Mouse (Mus musculus) cerebellum, adult 2 months (tissue): ENCODE measurements around the gene Gm26920. TPM values are rescaled to one million over a fixed set of nuclear protein-coding genes. Genes with fewer than 3 reads are reported as not detected.
"Not testable (repeated sequence)": the region's sequence is repeated elsewhere in the genome, so short reads cannot be mapped to it uniquely, and the experiment has no call there.

Experiments used
- DNase-seq, 2 experiments: peaks; one replicate each; pipeline ENCODE4 v3.0.0; 2021
- H3K27ac ChIP-seq: fragments of 200-500 bp; 2 replicates; pipeline ENCODE4 v1.5.1; 2012; ENCODE audit warnings: low read length, control low read depth, inconsistent platforms; ENCODE audit not compliant: insufficient read depth
- H3K27me3 ChIP-seq: fragments of 200-500 bp; 2 replicates; pipeline ENCODE4 v1.6.1; 2012; ENCODE audit warnings: inconsistent platforms, mild to moderate bottlenecking, low read length, moderate library complexity; ENCODE audit not compliant: control insufficient read depth, insufficient read depth
- H3K4me1 ChIP-seq: fragments of 200-500 bp; 2 replicates; pipeline ENCODE4 v1.6.1; 2011; ENCODE audit warnings: low read length; ENCODE audit not compliant: control insufficient read depth, insufficient read depth
- H3K4me3 ChIP-seq: fragments of 200-500 bp; replicated peaks from 2 replicates; pipeline ENCODE3; 2011; ENCODE audit warnings: mild to moderate bottlenecking, low read depth, low read length, control low read depth; ENCODE audit not compliant: insufficient read depth
- CTCF ChIP-seq: fragments of 200-500 bp; IDR thresholded peaks from 2 replicates; pipeline ENCODE4 v1.5.1; 2011; ENCODE audit warnings: low read depth, mild to moderate bottlenecking, control low read depth, low read length, moderate library complexity, borderline replicate concordance; ENCODE audit not compliant: insufficient read depth
- POLR2A ChIP-seq: fragments of 200-500 bp; IDR thresholded peaks from 2 replicates; pipeline ENCODE4 v1.6.1; 2011; ENCODE audit warnings: low read length, control low read depth, borderline replicate concordance; ENCODE audit not compliant: insufficient read depth
- WGBS: fragments of 180-500 bp; shearing (Covaris S2); methylation state at CpG from one replicate; pipeline ENCODE4 v1.1.7; 2018; 5-methylcytosine and 5-hydroxymethylcytosine counted together
- polyA plus RNA-seq: library from polyadenylated mRNA; depleted of rRNA; stranded (reverse); fragments of >200 nt; gene quantifications from 2 replicates; pipeline ENCODE4 v1.2.3, GENCODE M21; 2012; rRNA removed

Gene Gm26920
- 0.27 and 0.65 TPM in 2 replicates for polyA plus RNA-seq

DNA sequence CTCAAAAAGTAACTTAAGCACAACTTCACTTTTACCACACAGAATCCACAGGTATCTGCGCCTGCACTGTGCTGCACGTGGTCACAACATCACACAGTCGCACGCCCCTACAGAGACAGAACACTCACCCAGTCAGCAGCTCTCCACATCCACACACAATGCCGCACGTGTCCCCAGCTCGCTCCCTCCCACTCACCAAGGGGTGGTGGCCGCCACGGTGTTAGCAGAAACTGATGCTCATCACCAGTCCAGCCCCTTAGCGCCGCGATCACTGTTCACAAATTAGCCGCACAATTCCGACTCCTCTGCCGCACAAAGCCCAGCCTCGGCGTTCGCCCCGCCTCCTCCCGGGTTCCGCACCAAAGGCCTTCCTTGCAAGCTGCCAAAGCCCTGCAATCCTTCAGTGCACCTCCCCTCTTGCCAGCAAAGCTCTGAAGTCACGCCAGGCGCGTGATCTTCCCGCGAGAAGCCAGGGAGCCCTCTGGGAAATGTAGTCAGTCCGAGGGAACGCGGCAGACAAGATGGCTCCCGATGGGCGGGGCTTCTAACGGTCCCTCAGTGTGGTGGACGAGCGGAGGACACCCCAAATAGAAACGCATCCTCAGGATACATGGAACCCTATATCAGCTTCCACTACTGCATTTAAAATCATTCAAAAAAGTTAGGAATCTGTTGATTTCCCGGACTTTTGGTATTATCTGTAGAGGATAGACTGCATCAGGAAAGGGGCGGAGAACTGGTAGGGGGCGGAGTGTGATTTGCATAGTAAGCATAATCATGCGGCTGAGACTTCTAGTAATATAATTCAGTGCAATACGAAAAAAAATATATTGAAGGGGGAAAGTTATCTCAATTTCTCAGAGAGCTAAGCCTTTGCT lies at the start of gene Gm26920, which contains the start of gene Zfp566:
Gm26920 (minus strand) TSS at position 319 of the 878 bp plus-strand sequence.
Zfp566 (minus strand) TSS at position 436 of the 878 bp plus-strand sequence.
- Histone ChIP-seq H3K4me1 (peaks cover 5% of the 10 kb centered on the region; the same call in 1 of the 2 replicates), H3K27ac (peak within 1 kb of the TSS; percentile 64), H3K27me3 (no peaks in the 10 kb centered on the region), H3K4me3 (peak within 1 kb of the TSS; percentile 78)
- TF ChIP-seq CTCF (no peak), POLR2A (peak; percentile 68; the same call in 1 of the 2 replicates)
- under 1% methylated on average over 40 of the region's 40 CpGs for WGBS
- DNase-seq, result peak; percentile 97 to 98

DNA sequence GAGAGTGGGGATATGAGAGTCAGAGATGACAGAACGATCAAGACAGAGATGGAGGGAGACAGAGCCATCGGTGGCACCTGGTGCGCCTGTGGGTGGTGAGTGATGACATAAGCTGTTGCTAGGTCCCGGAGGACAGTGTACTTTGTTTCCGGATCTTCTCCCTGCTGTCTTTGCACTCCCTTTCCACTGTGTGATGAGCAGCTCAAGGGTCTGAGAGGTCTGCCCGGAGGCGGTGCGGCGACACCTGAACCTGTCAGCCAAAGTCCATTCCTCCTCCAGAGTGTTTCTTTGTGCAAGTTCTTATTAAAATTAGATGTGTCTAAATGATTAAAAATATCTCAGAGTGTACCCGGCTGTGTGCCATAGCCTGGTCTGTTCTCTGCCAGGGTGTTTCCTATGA lies 46.6 kb upstream of the Gm26920 start:
- Histone ChIP-seq H3K4me3 (no peak overlapping the region), H3K27ac (no peak overlapping the region), H3K4me1 (no peaks in the 10 kb centered on the region), H3K27me3 (no peaks in the 10 kb centered on the region)
- no peak for TF ChIP-seq CTCF
- TF ChIP-seq POLR2A, result no peak
- DNase-seq, result peak; percentile 32 to 34
- 63% methylated on average over 10 of the region's 10 CpGs for WGBS

DNA sequence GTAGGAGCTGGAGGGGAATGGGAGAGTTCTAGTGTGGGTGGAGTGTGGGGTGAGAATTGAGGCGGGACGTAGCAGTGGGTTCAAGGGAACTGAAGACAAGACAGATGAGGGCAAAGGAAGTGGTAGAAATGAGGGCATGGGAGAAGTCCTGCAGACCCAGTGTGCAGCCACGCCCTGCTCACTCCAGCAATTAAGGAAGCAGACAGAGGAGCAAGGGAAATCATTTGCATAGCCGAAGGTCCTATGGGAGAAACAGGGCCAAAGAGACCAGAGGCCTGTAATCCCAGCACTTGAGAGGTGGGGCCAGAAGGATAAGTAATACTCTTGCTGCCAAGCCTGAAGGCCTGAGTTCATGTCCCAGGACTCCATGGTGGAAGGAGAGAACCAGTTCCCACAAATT lies 42.2 kb upstream of the Gm26920 start:
- no peak overlapping the region for H3K27ac ChIP-seq
- H3K4me1 ChIP-seq, result no peaks in the 10 kb centered on the region
- H3K4me3 ChIP-seq, result no peak overlapping the region
- DNase-seq, result no peak
- whole genome bisulfite sequencing, result 92% methylated on average over 4 of the region's 4 CpGs
- no peaks in the 10 kb centered on the region for H3K27me3 ChIP-seq
- TF ChIP-seq POLR2A (no peak), CTCF (no peak)

DNA sequence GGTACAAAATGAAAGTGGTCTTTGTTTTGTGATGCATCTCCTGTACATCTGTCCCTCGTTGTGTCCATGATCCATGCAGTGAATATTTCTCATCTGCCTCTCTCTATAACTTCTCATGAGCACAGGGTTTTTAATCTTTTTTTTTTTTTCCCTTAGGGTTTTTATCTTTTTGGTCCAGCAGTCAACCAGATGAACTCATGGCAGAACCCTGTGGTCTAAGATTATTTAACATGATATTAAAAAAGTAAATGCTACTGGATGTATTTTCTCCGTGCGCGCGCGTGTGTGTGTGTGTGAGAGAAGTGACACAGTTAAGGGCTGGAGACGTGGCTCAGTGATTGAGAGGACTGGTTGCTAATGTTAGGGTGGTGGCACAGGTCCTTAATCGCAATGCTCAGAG lies 39.7 kb upstream of the Gm26920 start:
- TF ChIP-seq CTCF (no peak), POLR2A (no peak)
- Histone ChIP-seq H3K27ac (no peak overlapping the region), H3K4me3 (no peak overlapping the region), H3K27me3 (no peaks in the 10 kb centered on the region), H3K4me1 (no peaks in the 10 kb centered on the region)
- no peak for DNase-seq
- WGBS, result 97% methylated on average over 8 of the region's 8 CpGs

DNA sequence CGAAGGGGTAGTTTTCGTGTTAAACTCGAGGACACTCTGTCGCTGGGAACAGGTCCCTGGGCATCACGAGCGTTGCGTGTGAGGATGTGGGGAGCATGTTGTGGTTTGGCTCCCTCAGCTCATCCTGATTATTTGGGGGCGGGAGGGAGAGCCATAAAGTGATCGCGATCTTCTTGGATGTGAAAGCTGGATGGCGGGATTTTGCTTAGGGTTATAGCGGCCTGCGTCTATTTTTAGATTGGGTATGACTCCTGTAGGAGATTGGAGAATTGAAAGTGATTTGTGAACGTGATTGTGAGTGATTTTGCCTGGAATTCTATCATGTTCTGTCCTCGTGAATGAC lies 31.9 kb upstream of the Gm26920 start:
- H3K27me3 ChIP-seq, result no peaks in the 10 kb centered on the region
- no peak for DNase-seq
- under 1% methylated on average over 15 of the region's 15 CpGs for WGBS
- no peaks in the 10 kb centered on the region for H3K4me1 ChIP-seq
- peak overlapping the region; percentile 24; the same call in 1 of the 2 replicates for H3K27ac ChIP-seq
- no peak for TF ChIP-seq CTCF
- TF ChIP-seq POLR2A, result no peak
- H3K4me3 ChIP-seq, result peak overlapping the region; percentile 87

DNA sequence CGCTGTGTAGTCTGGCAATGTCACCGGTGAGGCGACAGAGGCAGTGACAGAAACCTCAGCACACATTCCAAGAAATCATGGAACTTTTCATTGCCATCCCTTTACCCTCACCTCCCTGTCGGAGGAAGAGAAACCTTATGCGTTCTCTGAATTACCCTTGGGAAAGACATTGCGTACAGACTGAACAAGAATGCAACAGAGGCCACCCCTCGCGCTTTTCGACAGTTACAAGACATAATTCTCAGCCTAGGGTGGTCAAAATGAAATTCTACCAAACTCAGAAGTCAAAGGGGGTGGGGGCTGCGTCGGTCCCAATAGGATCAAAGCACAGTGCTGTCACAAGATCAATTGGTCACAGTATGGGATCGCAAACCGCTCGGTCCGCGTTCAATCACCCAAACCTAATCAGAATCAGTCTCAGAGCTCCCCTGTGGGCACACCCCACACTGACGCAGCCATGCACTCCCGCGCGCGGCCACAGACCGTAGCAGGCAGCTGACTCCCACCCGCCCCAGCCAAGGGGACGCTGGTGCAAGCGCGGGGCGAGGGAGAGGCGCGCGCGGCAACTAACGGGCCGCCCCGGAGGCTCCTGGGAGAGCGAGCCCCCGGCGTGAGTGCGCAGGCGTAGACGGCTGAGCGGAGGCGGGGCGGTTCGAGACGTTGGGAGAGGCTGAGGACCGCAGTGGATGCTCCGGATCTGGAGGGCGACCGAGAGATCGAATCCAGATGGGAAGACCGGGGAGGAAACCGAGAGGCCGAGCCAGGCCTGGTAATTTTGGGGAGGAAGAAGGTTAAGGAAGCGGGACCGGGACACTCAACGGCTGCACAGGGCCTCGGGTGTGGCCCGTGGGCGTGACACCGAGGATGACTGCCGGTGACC lies 31.3 kb upstream of the Gm26920 start, which contains the start of gene Zfp382:
Zfp382 (plus strand) TSS at position 635 of the 880 bp plus-strand sequence.
- under 1% methylated on average over 61 of the region's 61 CpGs for WGBS
- TF ChIP-seq CTCF (no peak), POLR2A (peak; percentile 92)
- no peaks in the 10 kb centered on the region for H3K27me3 ChIP-seq
- peak within 1 kb of the TSS; percentile 87 for H3K4me3 ChIP-seq
- no peaks in the 10 kb centered on the region for H3K4me1 ChIP-seq
- peak; percentile 92 to 94 for DNase-seq
- H3K27ac ChIP-seq, result peak within 1 kb of the TSS; percentile 60

DNA sequence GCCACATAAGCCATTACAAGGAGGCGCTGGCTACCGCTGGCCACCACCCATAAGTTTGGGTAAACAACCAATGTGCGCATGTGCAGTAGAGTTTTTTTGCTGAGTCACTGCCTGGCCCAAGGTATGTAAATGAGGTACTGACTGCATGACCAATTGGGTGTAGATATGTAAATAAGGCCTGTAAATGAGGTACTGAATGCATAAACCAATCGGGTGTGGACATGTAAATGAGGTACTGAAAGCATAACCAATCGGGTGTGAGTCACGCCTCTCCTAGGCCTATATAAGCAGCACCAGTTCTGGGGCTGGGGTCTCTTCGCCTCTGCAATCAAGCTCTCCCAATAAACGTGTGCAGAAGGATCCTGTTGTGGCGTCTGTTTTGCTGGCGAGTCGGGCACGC lies 27.7 kb upstream of the Gm26920 start:
- WGBS, result 92% methylated on average over 12 of the region's 12 CpGs
- H3K27ac ChIP-seq, DNase-seq, H3K27me3 ChIP-seq, H3K4me3 ChIP-seq, H3K4me1 ChIP-seq: not testable (repeated sequence)

DNA sequence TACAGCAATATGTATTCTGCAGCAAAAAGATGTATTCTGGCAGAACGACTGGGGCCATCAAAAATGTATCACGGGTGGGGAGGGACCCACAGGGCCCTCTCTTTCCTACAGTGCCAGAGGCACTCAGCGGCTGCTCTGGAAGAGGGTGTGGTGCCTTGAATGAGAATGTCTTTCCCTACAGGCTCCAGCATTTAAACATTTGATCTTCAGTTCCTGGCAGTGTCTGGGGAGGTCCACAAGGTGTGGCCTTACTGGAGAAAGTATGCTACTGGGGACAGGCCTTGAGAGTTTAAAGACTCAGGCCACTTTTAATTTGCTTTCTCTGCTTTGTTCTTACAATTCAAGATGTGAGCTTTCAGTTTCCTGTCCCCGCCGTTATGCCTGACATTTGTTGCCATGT lies 25.9 kb upstream of the Gm26920 start:
- no peaks in the 10 kb centered on the region for H3K4me1 ChIP-seq
- H3K27me3 ChIP-seq, result no peaks in the 10 kb centered on the region
- 94% methylated on average over 5 of the region's 5 CpGs for WGBS
- no peak overlapping the region for H3K27ac ChIP-seq
- DNase-seq, result no peak
- no peak for TF ChIP-seq CTCF
- TF ChIP-seq POLR2A, result no peak
- H3K4me3 ChIP-seq, result no peak overlapping the region
